Mouse (Mus musculus): ENCODE results near the gene Noxo1. TPM values are rescaled to one million over a fixed set of nuclear protein-coding genes. Genes with fewer than 3 reads are reported as not detected.

Noxo1 gene
- polyA plus RNA-seq (2012; rRNA removed) = 7.3 and 7.4 TPM in 2 replicates

GRCm38 (mm10) chr17:24696011-24696697, at the start of gene Noxo1, which contains the start of gene Gfer:
Gene Noxo1 (plus strand): TSS chr17:24696234.
Gene Gfer (minus strand): TSS chr17:24696156.
- under 1% methylated on average over 71 of the region's 76 CpGs for WGBS
- Histone ChIP-seq H3K27me3 (ENCODE audit: control insufficient read depth, insufficient read depth, low read length) (no peaks in the 10 kb centered on the region), H3K27ac (ENCODE audit: insufficient read depth, low read length) (peak within 1 kb of the TSS; percentile 64), H3K4me1 (ENCODE audit: control insufficient read depth, insufficient read depth, low read length) (no peaks in the 10 kb centered on the region), H3K4me3 (replicated peaks; ENCODE audit: insufficient read depth, low read depth, low read length) (peak within 1 kb of the TSS; percentile 67)
- DNase-seq = peak; percentile 87 to 90
- TF ChIP-seq CTCF (IDR thresholded peaks at IDR 0.05; ENCODE audit: borderline replicate concordance, insufficient read depth, low read depth, low read length) (0 out of 2 replicates have a peak, but pooled peaks have one; percentile 11), POLR2A (IDR thresholded peaks at IDR 0.05; ENCODE audit: borderline replicate concordance, insufficient read depth, low read length) (no peak; the same call in 1 of the 2 replicates)

- no peak overlapping the region for H3K27ac ChIP-seq (ENCODE audit: insufficient read depth, low read length)
- 79% methylated on average over 4 of the region's 4 CpGs for WGBS
- TF ChIP-seq CTCF (IDR thresholded peaks at IDR 0.05; ENCODE audit: borderline replicate concordance, insufficient read depth, low read depth, low read length) = no peak
- no peak for TF ChIP-seq POLR2A (IDR thresholded peaks at IDR 0.05; ENCODE audit: borderline replicate concordance, insufficient read depth, low read length)
- no peaks in the 10 kb centered on the region for H3K27me3 ChIP-seq (ENCODE audit: control insufficient read depth, insufficient read depth, low read length)
- no peak for DNase-seq
- peaks cover 28% of the 10 kb centered on the region for H3K4me1 ChIP-seq (ENCODE audit: control insufficient read depth, insufficient read depth, low read length)
- no peak overlapping the region for H3K4me3 ChIP-seq (replicated peaks; ENCODE audit: insufficient read depth, low read depth, low read length)
Measured at GRCm38 (mm10) chr17:24646381-24646780, 49.7 kb upstream of the Noxo1 start.

GRCm38 (mm10) chr17:24647493-24647892, 48.5 kb upstream of the Noxo1 start:
- no peak for TF ChIP-seq POLR2A (IDR thresholded peaks at IDR 0.05; ENCODE audit: borderline replicate concordance, insufficient read depth, low read length)
- no peak for TF ChIP-seq CTCF (IDR thresholded peaks at IDR 0.05; ENCODE audit: borderline replicate concordance, insufficient read depth, low read depth, low read length)
- Histone ChIP-seq H3K27ac (ENCODE audit: insufficient read depth, low read length) (peak overlapping the region; percentile 8; the same call in 1 of the 2 replicates), H3K27me3 (ENCODE audit: control insufficient read depth, insufficient read depth, low read length) (no peaks in the 10 kb centered on the region), H3K4me1 (ENCODE audit: control insufficient read depth, insufficient read depth, low read length) (peaks cover 28% of the 10 kb centered on the region), H3K4me3 (replicated peaks; ENCODE audit: insufficient read depth, low read depth, low read length) (peak overlapping the region; percentile 0)
- DNase-seq = peak; percentile 52 to 54
- WGBS = 17% methylated on average over 11 of the region's 11 CpGs

GRCm38 (mm10) chr17:24648731-24649377, 47.2 kb upstream of the Noxo1 start:
- peak overlapping the region; percentile 70 for H3K4me3 ChIP-seq (replicated peaks; ENCODE audit: insufficient read depth, low read depth, low read length)
- WGBS = 30% methylated on average over 10 of the region's 10 CpGs
- TF ChIP-seq POLR2A (IDR thresholded peaks at IDR 0.05; ENCODE audit: borderline replicate concordance, insufficient read depth, low read length) = no peak
- TF ChIP-seq CTCF (IDR thresholded peaks at IDR 0.05; ENCODE audit: borderline replicate concordance, insufficient read depth, low read depth, low read length) = no peak
- peaks cover 27% of the 10 kb centered on the region for H3K4me1 ChIP-seq (ENCODE audit: control insufficient read depth, insufficient read depth, low read length)
- peak overlapping the region; percentile 98 for H3K27ac ChIP-seq (ENCODE audit: insufficient read depth, low read length)
- DNase-seq = peak; percentile 67
- no peaks in the 10 kb centered on the region for H3K27me3 ChIP-seq (ENCODE audit: control insufficient read depth, insufficient read depth, low read length)

GRCm38 (mm10) chr17:24649581-24650069, 46.4 kb upstream of the Noxo1 start:
- WGBS = under 1% methylated on average over 35 of the region's 35 CpGs
- Histone ChIP-seq H3K27ac (ENCODE audit: insufficient read depth, low read length) (peak overlapping the region; percentile 98), H3K4me1 (ENCODE audit: control insufficient read depth, insufficient read depth, low read length) (peaks cover 22% of the 10 kb centered on the region), H3K27me3 (ENCODE audit: control insufficient read depth, insufficient read depth, low read length) (no peaks in the 10 kb centered on the region), H3K4me3 (replicated peaks; ENCODE audit: insufficient read depth, low read depth, low read length) (peak overlapping the region; percentile 70)
- DNase-seq = peak; percentile 80
- TF ChIP-seq POLR2A (IDR thresholded peaks at IDR 0.05; ENCODE audit: borderline replicate concordance, insufficient read depth, low read length) (no peak), CTCF (IDR thresholded peaks at IDR 0.05; ENCODE audit: borderline replicate concordance, insufficient read depth, low read depth, low read length) (no peak)

- peak within 1 kb of the TSS; percentile 70 for H3K4me3 ChIP-seq (replicated peaks; ENCODE audit: insufficient read depth, low read depth, low read length)
- peak; percentile 67 for TF ChIP-seq POLR2A (IDR thresholded peaks at IDR 0.05; ENCODE audit: borderline replicate concordance, insufficient read depth, low read length)
- TF ChIP-seq CTCF (IDR thresholded peaks at IDR 0.05; ENCODE audit: borderline replicate concordance, insufficient read depth, low read depth, low read length) = no peak
- peak within 1 kb of the TSS; percentile 98 for H3K27ac ChIP-seq (ENCODE audit: insufficient read depth, low read length)
- H3K27me3 ChIP-seq (ENCODE audit: control insufficient read depth, insufficient read depth, low read length) = no peaks in the 10 kb centered on the region
- peaks cover 20% of the 10 kb centered on the region for H3K4me1 ChIP-seq (ENCODE audit: control insufficient read depth, insufficient read depth, low read length)
- WGBS = under 1% methylated on average over 41 of the region's 41 CpGs
- peak; percentile 80 to 86 for DNase-seq
Measured at GRCm38 (mm10) chr17:24650070-24650616, 45.9 kb upstream of the Noxo1 start, which contains the start of gene Slc9a3r2. Gene Slc9a3r2 (minus strand): TSS chr17:24650327.

GRCm38 (mm10) chr17:24650766-24651165, 45.3 kb upstream of the Noxo1 start:
- no peak for DNase-seq
- peaks cover 15% of the 10 kb centered on the region for H3K4me1 ChIP-seq (ENCODE audit: control insufficient read depth, insufficient read depth, low read length)
- whole genome bisulfite sequencing = 53% methylated on average over 4 of the region's 4 CpGs
- H3K27me3 ChIP-seq (ENCODE audit: control insufficient read depth, insufficient read depth, low read length) = no peaks in the 10 kb centered on the region
- H3K27ac ChIP-seq (ENCODE audit: insufficient read depth, low read length) = peak overlapping the region; percentile 79
- peak overlapping the region; percentile 70 for H3K4me3 ChIP-seq (replicated peaks; ENCODE audit: insufficient read depth, low read depth, low read length)
- TF ChIP-seq POLR2A (IDR thresholded peaks at IDR 0.05; ENCODE audit: borderline replicate concordance, insufficient read depth, low read length) = no peak
- no peak for TF ChIP-seq CTCF (IDR thresholded peaks at IDR 0.05; ENCODE audit: borderline replicate concordance, insufficient read depth, low read depth, low read length)
